8 mouse cellular contexts compared by ENCODE assay signal in genomic region chr10:53379709-53380106, GRCm38 (mm10). TPM values are rescaled to one million over a fixed set of nuclear protein-coding genes. Genes with fewer than 3 reads are reported as not detected.
A peak's percentile ranks its signal among the peaks of the same experiment; 100 is the strongest.
DNase-seq lines count a peak whose midpoint lies in the region; ATAC-seq lines count a peak whose summit lies in the region.

Cep85l (minus strand) TSS chr10:53379947.

- ATAC-seq in frontal cortex, adult (ENCODE audit: low TSS enrichment) = peak; percentile 84
- ATAC-seq in lung, embryonic 16.5 days (ENCODE audit: low read depth) = peak; percentile 100

- no peaks in the 10 kb centered on the region for H3K9me3 ChIP-seq in hindbrain, embryonic 10.5 days
- no peaks in the 10 kb centered on the region for H3K9me3 ChIP-seq in lung, embryonic 16.5 days (ENCODE audit: control insufficient read depth, low read length)

- 0% methylated on average over 31 of the region's 31 CpGs for WGBS in hindbrain, embryonic 10.5 days
- 0% methylated on average over 30 of the region's 31 CpGs for WGBS in lung, embryonic 16.5 days

- H3K36me3 ChIP-seq in hindbrain, embryonic 10.5 days = 0 out of 2 replicates have a peak, but pooled peaks cover under 1% of the 10 kb centered on the region
- no peaks in the 10 kb centered on the region for H3K36me3 ChIP-seq in lung, embryonic 16.5 days (ENCODE audit: control insufficient read depth, insufficient read depth, low read length)

- peak within 1 kb of the TSS; percentile 98 for H3K27ac ChIP-seq in hindbrain, embryonic 10.5 days
- peak within 1 kb of the TSS; percentile 96 for H3K27ac ChIP-seq in lung, embryonic 16.5 days (ENCODE audit: low read length)

- peak within 1 kb of the TSS; percentile 91 for H3K9ac ChIP-seq in lung, embryonic 16.5 days (ENCODE audit: low read length)

- peaks cover 20% of the 10 kb centered on the region for H3K4me1 ChIP-seq in hindbrain, embryonic 10.5 days (replicated peaks)
- peaks cover 10% of the 10 kb centered on the region; the same call in 1 of the 2 replicates for H3K4me1 ChIP-seq in lung, embryonic 16.5 days (replicated peaks; ENCODE audit: control insufficient read depth, insufficient read depth, low read length)

- DNase-seq in NIH3T3 (ENCODE audit: low read depth) = peak; percentile 96
- peak; percentile 89 for DNase-seq in cerebellum, adult 9-10 months
- peak; percentile 93 for DNase-seq in hindbrain, embryonic 10.5 days (ENCODE audit: low spot score)
- DNase-seq in layer of hippocampus, adult 9-11 months = peak; percentile 89
- peak; percentile 83 for DNase-seq in ovary, adult 18-20 months (ENCODE audit: low spot score)
- peak; percentile 86 for DNase-seq in thymus, postnatal 0 days (ENCODE audit: low spot score)

- H3K4me3 ChIP-seq in hindbrain, embryonic 10.5 days = peak within 1 kb of the TSS; percentile 88
- H3K4me3 ChIP-seq in lung, embryonic 16.5 days (ENCODE audit: low read length) = peak within 1 kb of the TSS; percentile 77

- no peaks in the 10 kb centered on the region for H3K27me3 ChIP-seq in hindbrain, embryonic 10.5 days (ENCODE audit: insufficient read depth, poor library complexity, severe bottlenecking)
- H3K27me3 ChIP-seq in lung, embryonic 16.5 days (ENCODE audit: control insufficient read depth, insufficient read depth, low read depth, low read length) = no peaks in the 10 kb centered on the region

- peak within 1 kb of the TSS; percentile 68 for H3K4me2 ChIP-seq in lung, embryonic 16.5 days (ENCODE audit: low read depth, low read length)

RNA-seq across cellular contexts. Expression of gene Cep85l, which starts in this region (rescaled TPM):
- 4.6 TPM in 2 replicates for polyA plus RNA-seq in hindbrain, embryonic 10.5 days (2016; fragmentation: Nextera tagmentation; extraction: Ambion mirVana)
- polyA plus RNA-seq in lung, embryonic 16.5 days (2015; fragmentation: Nextera tagmentation; extraction: Ambion mirVana) = 5.4 and 5.5 TPM in 2 replicates
- polyA plus RNA-seq in thymus, postnatal 0 days (2015; fragmentation: Nextera tagmentation; extraction: Ambion mirVana) = 1.8 and 2.1 TPM in 2 replicates

Comparison
In these comparisons a context has a peak if more than half of its experiments do, and no peak if none do; other contexts are left out.
1. Peak in every context shown above with its lines: DNase-seq, ATAC-seq, H3K4me3 ChIP-seq and H3K27ac ChIP-seq.